Mouse (Mus musculus) layer of hippocampus, postnatal 36 days (tissue): ENCODE data around the gene Eif4a3. TPM values are rescaled to one million over a fixed set of nuclear protein-coding genes. Genes with fewer than 3 reads are reported as not detected.

Experiments used
- DNase-seq, 2 experiments: peaks; one replicate each; pipeline ENCODE4 v3.0.0; 2022
- total RNA-seq, 2 experiments: library from RNA; stranded (reverse); gene quantifications; 2 replicates each; pipeline ENCODE4 v1.2.3; 2021

Gene Eif4a3
- 10 to 100 TPM; 89.2 to 91.8 TPM for total RNA-seq

DNA sequence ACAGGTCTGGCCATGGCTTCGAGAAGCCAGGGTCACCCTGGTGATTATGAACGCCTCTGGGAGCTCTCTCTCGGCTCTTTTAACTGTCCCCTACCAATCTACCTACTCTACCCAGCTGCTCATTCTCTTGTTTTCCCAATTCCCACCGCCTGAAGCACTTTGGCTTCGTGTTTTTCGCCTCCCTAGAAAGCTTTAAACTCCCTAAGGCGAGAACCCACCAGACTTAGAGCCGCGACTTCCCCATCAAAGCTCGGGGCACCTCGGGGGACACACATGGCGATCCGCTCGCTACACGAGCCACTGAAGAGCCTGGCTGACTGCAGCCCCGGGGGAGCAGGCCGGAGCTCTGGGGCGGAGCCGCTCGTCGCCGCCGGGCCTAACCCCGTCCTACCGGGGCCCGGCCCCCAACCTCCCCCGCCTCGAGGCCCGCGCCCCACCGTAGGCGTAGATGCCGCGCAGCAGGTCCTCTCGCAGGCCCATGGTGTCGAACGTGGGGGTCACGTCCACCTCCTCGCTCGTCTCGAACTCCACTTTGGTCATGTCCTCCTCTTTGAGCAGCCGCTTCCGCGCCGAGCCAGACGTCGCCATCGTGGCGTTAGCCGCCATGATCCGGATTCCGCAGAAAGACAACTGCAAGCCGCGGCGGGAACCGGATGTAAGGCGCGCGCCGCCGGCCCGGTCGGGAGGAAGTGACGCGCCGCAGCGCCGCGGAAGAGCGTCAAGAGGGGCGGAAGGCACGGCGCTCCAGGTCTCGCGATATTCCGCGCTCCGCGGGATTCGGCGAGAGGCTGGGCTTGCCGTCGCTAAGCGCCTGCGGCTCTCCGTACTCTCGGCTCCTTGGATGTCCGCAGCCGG lies at the start of gene Eif4a3:
Gene Eif4a3 (minus strand): TSS at position 699 of the 855 bp plus-strand sequence.
- peak; percentile 92 to 93 for DNase-seq

DNA sequence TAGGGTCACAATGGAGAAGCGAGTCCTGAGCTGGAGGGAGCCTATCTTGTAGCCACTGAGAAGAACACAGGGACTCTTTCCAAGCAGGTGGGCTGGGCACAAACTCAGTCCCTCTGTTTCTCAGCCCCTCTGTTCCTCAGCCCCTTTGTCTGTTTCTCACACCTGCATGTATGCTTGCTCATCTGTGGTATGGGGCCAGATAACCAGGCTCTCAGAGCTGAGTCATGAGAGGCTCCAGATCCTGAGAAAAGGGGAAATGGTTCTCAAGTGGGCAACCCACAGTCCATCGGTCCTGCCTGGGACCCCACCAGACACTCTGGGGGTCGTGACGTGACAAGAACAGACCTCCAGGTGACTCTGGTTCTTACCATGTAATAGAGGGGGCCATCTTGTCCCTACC lies 47.2 kb upstream of the Eif4a3 start:
- no peak for DNase-seq

- DNase-seq: no peak
These were observed 45.0 kb upstream of the Eif4a3 start for GRCm38 (mm10) chr11:119344865-119345264.

DNA sequence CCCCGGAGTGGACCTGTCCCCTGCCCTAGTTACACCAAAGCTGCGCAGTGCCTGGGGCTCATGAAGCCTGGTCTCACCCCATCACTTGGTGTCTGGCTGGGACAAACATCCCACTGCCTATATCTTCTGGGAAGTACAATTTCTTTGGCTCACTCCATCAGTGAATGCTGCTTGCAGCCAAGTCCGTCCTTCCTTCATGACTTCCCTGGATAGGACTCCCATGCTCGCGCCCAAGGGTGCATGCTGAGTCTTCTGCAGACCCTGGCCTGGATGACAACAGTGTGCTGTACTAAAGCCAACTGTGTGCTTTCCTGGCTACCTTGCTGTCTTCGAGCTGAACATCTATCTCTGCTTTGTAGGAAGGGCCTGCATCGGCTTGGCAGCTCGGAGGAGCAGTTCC lies 44.3 kb upstream of the Eif4a3 start:
- no peak for DNase-seq

DNA sequence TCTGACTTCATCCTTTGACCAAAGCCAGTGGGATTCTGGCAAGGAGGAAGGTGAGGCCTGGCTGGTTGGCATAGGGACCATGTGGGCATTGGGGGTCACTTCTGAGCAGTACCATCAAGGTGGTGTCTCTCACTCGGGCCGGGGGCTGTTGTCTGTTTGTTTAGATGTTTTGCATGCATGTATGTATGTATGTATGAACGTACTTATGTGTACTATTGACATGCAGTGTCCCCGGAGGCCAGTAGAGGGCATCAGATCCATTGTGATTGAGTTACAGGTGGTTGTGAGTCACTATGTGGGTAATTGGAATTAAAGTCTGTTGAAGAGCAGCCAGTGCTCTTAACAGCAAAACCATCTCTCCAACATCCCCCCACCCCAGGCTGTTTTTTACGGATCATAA lies 39.7 kb upstream of the Eif4a3 start:
- peak; percentile 56 to 66 for DNase-seq

DNA sequence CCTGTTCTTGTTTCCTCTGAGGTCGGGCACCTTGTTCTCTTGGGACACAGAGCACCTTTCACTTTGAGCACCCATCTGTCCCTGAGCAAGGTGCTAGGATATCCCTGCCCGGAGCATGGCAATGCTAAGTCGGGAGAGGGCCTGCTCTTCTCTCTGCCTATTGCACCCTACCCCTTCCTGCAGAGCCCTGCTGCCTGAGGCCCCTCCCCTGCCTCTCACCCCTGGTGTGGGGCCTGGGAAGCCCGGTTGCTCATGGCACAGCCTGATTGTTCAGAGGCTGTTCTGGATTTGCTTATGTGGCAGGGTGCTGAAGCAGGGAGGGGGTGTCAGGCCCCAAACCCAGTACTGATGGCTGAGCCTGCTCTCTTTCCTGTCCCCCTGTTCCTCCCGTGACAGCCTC lies 39.3 kb upstream of the Eif4a3 start:
- no peak for DNase-seq

- no peak for DNase-seq
These were observed 38.6 kb upstream of the Eif4a3 start for GRCm38 (mm10) chr11:119338271-119339059.

DNA sequence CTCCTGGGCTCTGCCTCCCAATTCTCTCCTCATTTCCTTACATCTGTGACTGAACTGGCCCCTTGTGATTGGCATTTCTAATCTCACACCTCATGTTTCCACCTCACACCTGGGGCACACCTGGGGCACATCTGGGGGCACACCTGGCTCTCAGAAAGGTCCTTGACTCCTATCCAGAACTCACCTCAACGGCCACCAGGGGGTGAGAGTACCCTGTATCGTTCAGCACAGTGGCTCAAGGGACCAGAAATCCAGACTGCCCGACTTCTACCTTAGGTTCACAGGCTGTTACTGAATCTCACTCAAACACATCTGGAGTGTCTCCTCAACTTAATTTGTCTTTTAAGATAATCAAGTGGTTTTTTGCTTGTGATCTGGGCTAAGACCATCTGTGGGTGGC lies 32.1 kb upstream of the Eif4a3 start:
- DNase-seq: no peak

DNA sequence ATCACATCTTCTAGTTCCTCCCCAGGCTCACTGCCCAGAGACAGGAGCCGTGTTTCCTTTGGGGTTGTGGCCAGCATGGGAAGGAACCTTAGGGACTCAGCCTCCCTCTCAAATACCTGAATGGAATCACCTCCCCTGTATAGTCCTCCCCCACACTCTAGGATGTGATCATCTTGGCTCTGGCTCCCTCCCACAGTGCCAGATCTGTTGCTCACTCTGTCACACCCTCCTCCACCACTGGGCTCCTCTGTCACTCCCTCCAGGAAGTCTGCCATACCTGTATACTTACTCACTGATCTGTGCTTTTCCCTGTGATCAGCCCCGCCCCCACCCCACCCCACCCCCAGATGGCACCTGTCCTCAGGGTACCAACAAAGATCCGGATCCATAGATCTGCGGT lies 30.7 kb upstream of the Eif4a3 start:
- DNase-seq: no peak

DNA sequence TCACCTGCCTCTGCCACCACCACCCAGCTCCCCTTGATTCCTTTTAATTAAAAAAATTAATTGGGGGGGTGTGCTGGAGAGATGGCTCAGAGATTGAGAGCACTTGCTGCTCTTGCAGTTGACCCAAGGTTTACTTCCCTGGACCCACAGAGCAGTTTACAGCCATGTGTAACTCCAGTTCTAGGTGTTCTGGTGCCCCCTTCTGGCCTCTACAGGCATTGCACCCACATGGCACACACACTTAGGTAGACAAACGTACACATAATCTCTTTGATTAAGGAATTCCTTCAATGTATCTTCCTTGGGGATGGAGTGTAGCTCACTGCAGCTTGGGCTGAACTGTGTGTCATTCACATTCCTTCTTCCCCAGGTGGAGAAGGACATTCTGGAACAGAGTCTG lies 25.2 kb upstream of the Eif4a3 start:
- no peak for DNase-seq

- DNase-seq: no peak
These were observed 22.6 kb upstream of the Eif4a3 start for GRCm38 (mm10) chr11:119322521-119322920.

- DNase-seq: no peak
These were observed 16.8 kb upstream of the Eif4a3 start for GRCm38 (mm10) chr11:119316720-119317119.

DNA sequence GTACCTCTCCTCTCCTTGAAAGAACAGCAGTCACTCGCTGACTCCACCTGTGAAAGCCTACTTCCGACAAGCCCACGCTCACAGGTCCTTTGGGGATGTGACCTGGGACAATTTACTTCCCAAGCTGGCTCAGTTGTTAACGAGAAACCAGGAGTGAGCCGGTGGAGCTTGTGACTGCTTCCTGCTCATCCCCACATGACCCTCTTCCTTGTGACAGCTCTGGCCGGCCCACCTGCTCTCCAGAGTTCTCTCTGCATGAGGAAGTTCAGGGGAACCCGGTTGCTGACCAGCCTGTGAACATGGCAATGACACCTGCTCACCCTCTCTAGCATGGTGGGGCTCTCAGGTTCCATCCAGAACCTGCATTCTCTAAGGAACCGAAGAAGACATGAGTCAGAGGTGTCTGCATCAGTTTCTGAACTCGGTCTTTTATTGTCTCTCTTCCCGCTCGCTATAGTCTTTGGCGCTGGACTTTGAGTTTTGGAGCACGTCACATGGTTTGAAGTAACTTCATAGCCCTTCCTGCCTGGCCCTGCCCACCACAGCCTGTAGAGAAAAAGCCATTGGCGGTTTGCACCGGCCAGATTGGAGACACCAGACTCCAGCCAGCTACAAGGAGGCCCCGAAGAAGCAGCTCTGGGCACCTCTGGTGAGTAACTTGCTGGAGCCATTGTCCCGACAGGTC lies 14.5 kb upstream of the Eif4a3 start:
- no peak for DNase-seq

DNA sequence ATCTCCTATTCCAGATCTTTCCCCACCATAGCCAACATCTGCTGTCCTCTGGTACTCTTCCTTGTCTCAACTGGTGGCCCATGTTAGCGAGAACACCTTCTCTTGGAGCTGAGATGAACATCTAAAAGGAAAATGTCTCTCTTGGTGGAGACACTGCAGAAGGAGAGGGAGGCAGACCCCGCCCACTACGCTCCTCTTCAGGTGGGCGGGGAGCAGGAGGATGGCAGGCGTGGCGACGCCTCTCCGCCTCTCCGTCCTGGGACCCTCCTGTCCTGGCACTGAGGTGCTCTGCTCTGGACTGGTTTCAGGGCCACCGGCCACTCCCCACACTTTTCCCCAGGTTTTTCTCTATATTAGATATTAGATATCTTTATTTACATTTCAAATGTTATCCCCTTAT lies 10.7 kb upstream of the Eif4a3 start:
- DNase-seq: no peak

DNA sequence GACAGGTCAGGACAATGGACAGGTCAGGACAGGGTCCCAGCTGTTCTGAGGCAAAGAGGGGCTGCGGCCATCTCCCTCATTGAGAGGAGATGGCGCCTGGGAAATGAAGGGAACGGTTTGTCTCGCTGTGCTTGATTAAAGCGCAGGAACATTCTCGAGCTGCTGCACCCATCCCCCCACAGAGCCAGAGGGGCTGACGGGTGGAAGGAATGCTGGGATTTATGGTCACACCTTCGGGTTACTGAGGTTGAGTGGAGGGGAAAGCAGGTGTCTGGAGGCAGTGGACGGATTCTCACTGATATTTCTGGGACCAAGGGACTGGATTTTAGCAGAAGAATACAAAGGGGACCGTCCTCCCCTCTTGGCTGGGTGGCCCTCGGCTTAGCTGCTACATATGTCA lies 8.0 kb upstream of the Eif4a3 start:
- DNase-seq: no peak

DNA sequence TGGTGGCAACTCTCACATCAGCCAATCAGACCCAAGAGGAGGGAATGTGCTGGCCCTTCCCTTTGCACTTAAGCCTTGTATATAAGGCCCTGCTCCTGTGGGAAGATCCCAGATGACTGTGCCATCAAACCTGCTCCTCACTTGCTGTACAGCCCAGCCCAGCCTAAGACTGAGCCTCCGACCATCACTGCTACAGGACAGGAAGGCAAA lies 7.7 kb upstream of the Eif4a3 start, which contains the start of gene Card14:
Gene Card14 (plus strand): TSS at position 111 of the 210 bp plus-strand sequence.
- DNase-seq: no peak

DNA sequence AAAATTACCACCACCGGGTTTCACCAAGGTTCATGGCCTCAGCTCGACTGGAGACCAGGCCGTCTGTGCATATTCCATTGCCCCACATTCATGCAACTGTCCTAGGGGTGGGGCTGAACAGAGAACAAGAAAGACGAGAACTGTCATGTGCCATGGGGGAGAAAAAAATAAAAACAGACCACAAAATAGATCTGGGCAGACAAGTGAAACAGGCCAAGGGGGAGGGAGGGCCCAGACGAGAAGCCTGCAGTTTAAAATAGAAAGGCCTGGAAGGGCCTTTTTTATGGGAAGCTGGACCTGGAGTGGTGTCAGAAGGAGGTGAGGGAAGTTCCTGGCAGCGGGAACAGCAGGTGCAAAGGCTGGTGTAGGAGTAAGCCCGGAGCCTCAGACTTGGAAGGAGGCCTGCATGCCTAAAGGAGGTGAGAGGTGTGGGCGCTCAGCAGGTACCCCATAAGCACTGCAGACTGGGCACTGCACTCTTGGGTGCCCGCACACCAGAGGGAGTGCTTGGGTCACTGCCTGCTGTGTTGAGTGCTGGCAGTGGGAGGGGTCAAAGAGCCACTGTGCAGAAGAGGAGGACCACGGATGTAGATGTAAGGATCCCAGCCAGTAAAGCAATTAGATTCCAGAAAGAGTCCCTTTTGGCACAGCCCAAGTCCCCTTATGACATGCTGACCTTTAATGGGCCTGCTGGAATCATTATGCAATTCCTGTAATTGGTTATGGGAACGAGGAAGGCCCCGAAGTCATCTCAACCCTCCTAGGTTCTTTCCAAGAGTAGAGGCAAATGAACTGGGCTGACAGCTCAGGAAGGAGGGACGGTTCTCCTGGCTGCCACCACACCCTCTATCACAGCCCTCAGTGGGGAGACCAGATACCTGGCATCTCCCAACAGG lies 7.1 kb upstream of the Eif4a3 start:
- no peak for DNase-seq

- DNase-seq: no peak
These were observed 5.2 kb upstream of the Eif4a3 start for GRCm38 (mm10) chr11:119304904-119305712.

- no peak for DNase-seq
These were observed 1.1 kb upstream of the Eif4a3 start for GRCm38 (mm10) chr11:119300986-119301385.

GRCm38 (mm10) chr11:119300246-119300935 lies 502 bp upstream of the Eif4a3 start:
- DNase-seq: no peak

GRCm38 (mm10) chr11:119298917-119299316 lies 972 bp downstream of the Eif4a3 start:
- no peak for DNase-seq
